Mouse (Mus musculus) embryonic facial prominence, embryonic 15.5 days (tissue): ENCODE data around the gene Mrps33. TPM values are rescaled to one million over a fixed set of nuclear protein-coding genes. Genes with fewer than 3 reads are reported as not detected.

ENCODE experiments used
- ATAC-seq: fragments of 200-750 bp; cut with Nextera tagmentation; 2 replicates; pipeline ENCODE4 v1.8.0; 2017; ENCODE audit warnings: low read depth, moderate TSS enrichment; ENCODE audit not compliant: insufficient number of reproducible peaks, low FRiP score, low TSS enrichment
- H3K27ac ChIP-seq: fragments of 300-500 bp; sonication (generic); replicated peaks from 2 replicates; pipeline ENCODE4 v1.5.1; 2015; ENCODE audit warnings: mild to moderate bottlenecking, inconsistent platforms
- H3K27me3 ChIP-seq: fragments of 300-500 bp; sonication (generic); 2 replicates; pipeline ENCODE4 v1.6.1; 2015; ENCODE audit warnings: inconsistent platforms
- H3K36me3 ChIP-seq: fragments of 300-500 bp; sonication (generic); 2 replicates; pipeline ENCODE4 v1.6.1; 2015; ENCODE audit warnings: mild to moderate bottlenecking, inconsistent platforms
- H3K4me1 ChIP-seq: fragments of 300-500 bp; sonication (generic); 2 replicates; pipeline ENCODE4 v1.6.1; 2015; ENCODE audit warnings: inconsistent platforms
- H3K4me2 ChIP-seq: fragments of 300-500 bp; sonication (generic); replicated peaks from 2 replicates; pipeline ENCODE4 v1.6.1; 2015; ENCODE audit warnings: mild to moderate bottlenecking, inconsistent platforms
- H3K4me3 ChIP-seq: fragments of 300-500 bp; sonication (generic); replicated peaks from 2 replicates; pipeline ENCODE4 v1.5.1; 2015; ENCODE audit warnings: mild to moderate bottlenecking, inconsistent platforms
- H3K9ac ChIP-seq: fragments of 300-500 bp; sonication (generic); 2 replicates; pipeline ENCODE4 v1.6.1; 2015; ENCODE audit warnings: inconsistent platforms
- H3K9me3 ChIP-seq: fragments of 300-500 bp; sonication (generic); replicated peaks from 2 replicates; pipeline ENCODE4 v1.6.1; 2016; ENCODE audit warnings: inconsistent platforms
- WGBS: fragments of 180-500 bp; shearing (Covaris S2); methylation state at CpG from one replicate; pipeline ENCODE4 v1.1.7; 2015; 5-methylcytosine and 5-hydroxymethylcytosine counted together
- polyA plus RNA-seq: library from polyadenylated mRNA; unstranded; fragments of >200 nt; fragmentation: Nextera tagmentation; extraction: Ambion mirVana; gene quantifications from 2 replicates; pipeline ENCODE4 v1.2.1, GENCODE M21; 2015

Gene Mrps33
- polyA plus RNA-seq, result 172 and 173 TPM in 2 replicates

- Histone ChIP-seq H3K4me1 (no peaks in the 10 kb centered on the region; the same call in 1 of the 2 replicates), H3K9me3 (no peaks in the 10 kb centered on the region), H3K4me2 (peak within 1 kb of the TSS; percentile 55), H3K4me3 (peak within 1 kb of the TSS; percentile 68), H3K27me3 (no peaks in the 10 kb centered on the region), H3K27ac (peak within 1 kb of the TSS; percentile 55), H3K9ac (peak within 1 kb of the TSS; percentile 44), H3K36me3 (no peaks in the 10 kb centered on the region)
- WGBS, result under 1% methylated on average over 40 of the region's 40 CpGs
- ATAC-seq, result peak; percentile 96
Measured at GRCm38 (mm10) chr6:39810612-39811116, at the start of gene Mrps33. Gene Mrps33 (minus strand): TSS chr6:39810988.

- H3K27ac ChIP-seq, result no peak overlapping the region
- H3K9ac ChIP-seq, result no peak overlapping the region
- no peak overlapping the region for H3K4me2 ChIP-seq
- no peaks in the 10 kb centered on the region for H3K9me3 ChIP-seq
- H3K36me3 ChIP-seq, result no peaks in the 10 kb centered on the region
- no peaks in the 10 kb centered on the region for H3K4me1 ChIP-seq
- no peak for ATAC-seq
- no peak overlapping the region for H3K4me3 ChIP-seq
- WGBS, result 94% methylated on average over 4 of the region's 4 CpGs
- H3K27me3 ChIP-seq, result no peaks in the 10 kb centered on the region
Measured at GRCm38 (mm10) chr6:39849667-39850066, 38.9 kb upstream of the Mrps33 start.

- Histone ChIP-seq H3K4me2 (no peak overlapping the region), H3K27me3 (no peaks in the 10 kb centered on the region), H3K4me3 (no peak overlapping the region), H3K27ac (no peak overlapping the region), H3K4me1 (no peaks in the 10 kb centered on the region), H3K36me3 (no peaks in the 10 kb centered on the region), H3K9ac (no peak overlapping the region), H3K9me3 (no peaks in the 10 kb centered on the region)
- ATAC-seq, result no peak; the same call in 1 of the 2 replicates
- WGBS, result 33% methylated on average over 7 of the region's 7 CpGs
Measured at GRCm38 (mm10) chr6:39848766-39849165, 38.0 kb upstream of the Mrps33 start.

GRCm38 (mm10) chr6:39847538-39847937 is 36.8 kb upstream of the Mrps33 start:
- H3K27me3 ChIP-seq, result no peaks in the 10 kb centered on the region
- no peaks in the 10 kb centered on the region for H3K9me3 ChIP-seq
- no peak for ATAC-seq
- no peaks in the 10 kb centered on the region for H3K36me3 ChIP-seq
- WGBS, result 75% methylated on average over 2 of the region's 2 CpGs
- H3K27ac ChIP-seq, result no peak overlapping the region
- H3K4me2 ChIP-seq, result no peak overlapping the region
- H3K4me1 ChIP-seq, result no peaks in the 10 kb centered on the region
- H3K9ac ChIP-seq, result no peak overlapping the region
- no peak overlapping the region for H3K4me3 ChIP-seq

GRCm38 (mm10) chr6:39843698-39844342 is 33.0 kb upstream of the Mrps33 start:
- no peak overlapping the region for H3K4me3 ChIP-seq
- ATAC-seq, result no peak
- no peak overlapping the region for H3K4me2 ChIP-seq
- no peaks in the 10 kb centered on the region for H3K36me3 ChIP-seq
- no peaks in the 10 kb centered on the region for H3K9me3 ChIP-seq
- no peak overlapping the region for H3K9ac ChIP-seq
- no peak overlapping the region for H3K27ac ChIP-seq
- 90% methylated on average over 14 of the region's 14 CpGs for WGBS
- no peaks in the 10 kb centered on the region for H3K4me1 ChIP-seq
- no peaks in the 10 kb centered on the region for H3K27me3 ChIP-seq

- no peak overlapping the region for H3K4me3 ChIP-seq
- H3K4me1 ChIP-seq, result no peaks in the 10 kb centered on the region
- H3K27me3 ChIP-seq, result no peaks in the 10 kb centered on the region
- no peak overlapping the region for H3K9ac ChIP-seq
- 79% methylated on average over 5 of the region's 5 CpGs for WGBS
- H3K27ac ChIP-seq, result no peak overlapping the region
- ATAC-seq, result no peak
- H3K4me2 ChIP-seq, result no peak overlapping the region
- no peaks in the 10 kb centered on the region for H3K36me3 ChIP-seq
- H3K9me3 ChIP-seq, result no peaks in the 10 kb centered on the region
Measured at GRCm38 (mm10) chr6:39828736-39829135, 17.9 kb upstream of the Mrps33 start.

- 81% methylated on average over 3 of the region's 3 CpGs for WGBS
- H3K4me1 ChIP-seq, result no peaks in the 10 kb centered on the region
- H3K4me2 ChIP-seq, result no peak overlapping the region
- no peaks in the 10 kb centered on the region for H3K27me3 ChIP-seq
- no peak overlapping the region for H3K9ac ChIP-seq
- H3K4me3 ChIP-seq, result no peak overlapping the region
- H3K36me3 ChIP-seq, result no peaks in the 10 kb centered on the region
- no peak overlapping the region for H3K27ac ChIP-seq
- ATAC-seq, result no peak
- H3K9me3 ChIP-seq, result no peaks in the 10 kb centered on the region
Measured at GRCm38 (mm10) chr6:39821241-39821640, 10.5 kb upstream of the Mrps33 start.

- Histone ChIP-seq H3K9me3 (no peaks in the 10 kb centered on the region), H3K27ac (no peak overlapping the region), H3K27me3 (no peaks in the 10 kb centered on the region), H3K4me3 (no peak overlapping the region), H3K36me3 (no peaks in the 10 kb centered on the region), H3K4me1 (no peaks in the 10 kb centered on the region), H3K4me2 (no peak overlapping the region), H3K9ac (no peak overlapping the region)
- no peak for ATAC-seq
- 52% methylated on average over 4 of the region's 4 CpGs for WGBS
Measured at GRCm38 (mm10) chr6:39818922-39819321, 8.1 kb upstream of the Mrps33 start.

- ATAC-seq, result no peak
- Histone ChIP-seq H3K4me1 (no peaks in the 10 kb centered on the region; the same call in 1 of the 2 replicates), H3K9ac (no peak overlapping the region), H3K27ac (no peak overlapping the region), H3K4me2 (no peak overlapping the region), H3K9me3 (no peaks in the 10 kb centered on the region), H3K27me3 (no peaks in the 10 kb centered on the region), H3K36me3 (peaks cover under 1% of the 10 kb centered on the region; the same call in 1 of the 2 replicates), H3K4me3 (no peak overlapping the region)
- 48% methylated on average over 5 of the region's 5 CpGs for WGBS
Measured at GRCm38 (mm10) chr6:39808511-39808910, 2.3 kb downstream of the Mrps33 start.

- peaks cover 3% of the 10 kb centered on the region; the same call in 1 of the 2 replicates for H3K36me3 ChIP-seq
- H3K27ac ChIP-seq, result no peak overlapping the region
- no peaks in the 10 kb centered on the region; the same call in 1 of the 2 replicates for H3K4me1 ChIP-seq
- no peak overlapping the region for H3K4me2 ChIP-seq
- no peak overlapping the region for H3K4me3 ChIP-seq
- H3K27me3 ChIP-seq, result no peaks in the 10 kb centered on the region
- no peaks in the 10 kb centered on the region for H3K9me3 ChIP-seq
- no peak for ATAC-seq
- 93% methylated on average over 7 of the region's 7 CpGs for WGBS
- H3K9ac ChIP-seq, result no peak overlapping the region
Measured at GRCm38 (mm10) chr6:39807050-39807560, 3.7 kb downstream of the Mrps33 start.

GRCm38 (mm10) chr6:39806336-39806735 is 4.5 kb downstream of the Mrps33 start:
- no peaks in the 10 kb centered on the region; the same call in 1 of the 2 replicates for H3K4me1 ChIP-seq
- no peak overlapping the region for H3K4me3 ChIP-seq
- H3K4me2 ChIP-seq, result no peak overlapping the region
- no peak overlapping the region for H3K9ac ChIP-seq
- H3K27me3 ChIP-seq, result no peaks in the 10 kb centered on the region
- no peak for ATAC-seq
- no peak overlapping the region for H3K27ac ChIP-seq
- 89% methylated on average over 7 of the region's 7 CpGs for WGBS
- H3K9me3 ChIP-seq, result no peaks in the 10 kb centered on the region
- H3K36me3 ChIP-seq, result peaks cover 3% of the 10 kb centered on the region; the same call in 1 of the 2 replicates
